Mouse (Mus musculus): ENCODE results near the gene Ywhaq. TPM values are rescaled to one million over a fixed set of nuclear protein-coding genes. Genes with fewer than 3 reads are reported as not detected.
A peak's percentile ranks its signal among the peaks of the same experiment; 100 is the strongest.

The Ywhaq gene
- polyA plus RNA-seq (2014; fragmentation: Nextera tagmentation; extraction: Ambion mirVana): 521 and 564 TPM in 2 replicates

DNA sequence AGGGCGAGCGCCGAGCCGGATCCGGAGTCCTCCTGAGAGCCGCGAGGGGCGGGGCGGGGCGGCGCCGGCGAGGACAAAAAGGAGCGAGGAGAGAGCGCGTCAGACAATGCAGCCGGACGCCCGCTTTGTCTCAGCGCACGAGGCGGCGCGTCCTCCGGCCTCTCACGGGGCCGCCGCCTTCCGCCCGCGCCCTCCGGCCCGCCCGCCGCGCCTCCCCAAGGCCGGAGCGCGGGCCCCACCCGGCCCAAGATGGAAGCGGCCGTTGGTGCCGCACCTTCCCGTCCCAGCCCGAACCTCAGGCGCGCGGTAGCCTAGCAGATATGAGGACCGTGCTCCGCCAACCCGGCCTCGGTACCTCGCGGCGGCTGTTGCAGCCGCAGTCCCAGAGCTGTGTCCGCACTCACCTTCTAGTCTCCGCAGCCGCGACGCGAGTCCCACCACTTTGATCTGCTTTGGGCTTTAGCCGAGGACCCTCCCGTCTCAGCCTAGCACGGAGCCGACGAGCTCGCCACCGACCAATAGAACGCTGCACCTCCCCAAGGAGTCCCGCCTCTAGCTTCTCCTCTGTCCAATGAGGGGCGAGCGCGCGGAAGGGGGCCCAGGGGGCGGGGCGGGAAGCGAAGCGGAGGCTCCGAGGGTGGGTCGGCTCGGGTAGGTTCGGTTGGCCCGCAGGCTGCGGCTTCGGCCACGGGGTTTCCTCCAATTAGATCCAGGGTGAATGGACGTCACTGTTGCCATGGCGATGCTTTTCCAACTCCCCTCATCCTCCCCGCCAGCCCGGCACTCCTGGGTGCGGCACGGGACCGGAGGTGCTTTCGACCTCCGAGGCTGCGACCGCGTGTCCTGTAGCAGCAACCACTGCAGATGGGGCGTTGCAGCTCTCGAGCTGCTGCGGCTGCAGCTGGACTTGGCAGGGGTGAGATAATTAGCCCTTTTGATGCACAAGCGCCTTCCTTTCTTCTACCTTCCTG, at the start of gene Ywhaq:
Gene Ywhaq, minus strand, starts transcription at position 538 of the 971 bp plus-strand sequence.
- Histone ChIP-seq H3K4me1 (replicated peaks; ENCODE audit: control insufficient read depth, insufficient read depth, low read length) (peaks cover 16% of the 10 kb centered on the region), H3K36me3 (ENCODE audit: control insufficient read depth, insufficient read depth, low read length) (peaks cover 24% of the 10 kb centered on the region), H3K4me3 (ENCODE audit: low read depth, low read length) (peak within 1 kb of the TSS; percentile 83), H3K27me3 (replicated peaks; ENCODE audit: control insufficient read depth, insufficient read depth, low read length) (no peaks in the 10 kb centered on the region), H3K9ac (ENCODE audit: low read depth, low read length) (peak within 1 kb of the TSS; percentile 91), H3K9me3 (ENCODE audit: control insufficient read depth, low read length) (no peaks in the 10 kb centered on the region), H3K27ac (ENCODE audit: low read depth, low read length) (peak within 1 kb of the TSS; percentile 99), H3K4me2 (peak within 1 kb of the TSS; percentile 91)
- peak; percentile 98 for DNase-seq (ENCODE audit: low spot score)
- ATAC-seq (replicated peaks; ENCODE audit: low FRiP score): peak; percentile 99
- 1% methylated on average over 89 of the region's 103 CpGs for whole genome bisulfite sequencing

DNA sequence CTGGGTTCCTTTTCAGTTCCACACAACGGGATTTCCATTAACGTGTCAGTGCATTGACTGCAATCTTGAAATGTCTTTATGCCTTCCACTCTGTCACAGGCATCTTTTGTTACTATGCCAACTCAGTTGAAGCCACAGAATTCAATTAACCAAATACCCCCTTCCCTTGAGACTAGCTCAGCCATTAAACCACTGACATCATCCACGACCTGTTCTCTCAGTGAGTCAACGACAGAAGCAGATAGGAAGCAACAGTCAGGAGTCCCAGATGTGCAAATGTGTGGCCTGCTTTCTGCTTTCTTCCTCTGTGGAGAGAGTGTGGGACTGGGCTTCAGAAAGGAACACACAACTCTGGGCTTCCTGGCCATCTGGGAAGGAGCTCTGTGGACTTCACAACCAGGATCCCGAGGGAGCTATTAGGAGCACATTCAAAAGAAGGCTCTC, 46.0 kb upstream of the Ywhaq start:
- ATAC-seq (replicated peaks; ENCODE audit: low FRiP score) (no peak), DNase-seq (ENCODE audit: low spot score) (no peak)
- Histone ChIP-seq H3K9me3 (ENCODE audit: control insufficient read depth, low read length) (no peaks in the 10 kb centered on the region), H3K27me3 (replicated peaks; ENCODE audit: control insufficient read depth, insufficient read depth, low read length) (no peaks in the 10 kb centered on the region), H3K4me1 (replicated peaks; ENCODE audit: control insufficient read depth, insufficient read depth, low read length) (no peaks in the 10 kb centered on the region), H3K9ac (ENCODE audit: low read depth, low read length) (no peak overlapping the region), H3K36me3 (ENCODE audit: control insufficient read depth, insufficient read depth, low read length) (no peaks in the 10 kb centered on the region), H3K4me3 (ENCODE audit: low read depth, low read length) (no peak overlapping the region), H3K4me2 (no peak overlapping the region), H3K27ac (ENCODE audit: low read depth, low read length) (no peak overlapping the region)
- WGBS: 70% methylated on average over 5 of the region's 5 CpGs

DNA sequence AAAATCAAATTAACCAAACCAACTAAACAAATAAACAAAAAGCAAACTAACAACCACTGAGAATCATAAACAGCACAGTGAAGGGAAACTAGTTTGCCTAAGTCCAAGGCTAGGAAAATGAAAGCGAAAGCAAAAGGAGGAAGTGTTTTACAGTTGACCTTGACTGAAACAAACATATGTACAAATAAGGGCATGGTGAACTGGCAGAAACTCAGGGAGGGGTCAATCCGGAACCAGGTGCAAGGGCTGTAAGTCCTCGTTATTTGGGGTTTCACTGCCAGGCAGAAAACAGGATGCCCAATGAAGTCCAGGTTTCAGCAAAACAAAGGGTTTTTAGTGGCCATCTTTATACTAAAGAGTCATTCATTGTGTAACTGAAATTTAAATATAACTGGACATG, 45.2 kb upstream of the Ywhaq start:
- Histone ChIP-seq H3K4me1 (replicated peaks; ENCODE audit: control insufficient read depth, insufficient read depth, low read length) (no peaks in the 10 kb centered on the region), H3K9ac (ENCODE audit: low read depth, low read length) (no peak overlapping the region), H3K4me3 (ENCODE audit: low read depth, low read length) (no peak overlapping the region), H3K36me3 (ENCODE audit: control insufficient read depth, insufficient read depth, low read length) (no peaks in the 10 kb centered on the region), H3K27me3 (replicated peaks; ENCODE audit: control insufficient read depth, insufficient read depth, low read length) (no peaks in the 10 kb centered on the region), H3K4me2 (no peak overlapping the region), H3K9me3 (ENCODE audit: control insufficient read depth, low read length) (no peaks in the 10 kb centered on the region), H3K27ac (ENCODE audit: low read depth, low read length) (no peak overlapping the region)
- ATAC-seq (replicated peaks; ENCODE audit: low FRiP score) (no peak), DNase-seq (ENCODE audit: low spot score) (no peak)
- 65% methylated on average over 3 of the region's 3 CpGs for WGBS

DNA sequence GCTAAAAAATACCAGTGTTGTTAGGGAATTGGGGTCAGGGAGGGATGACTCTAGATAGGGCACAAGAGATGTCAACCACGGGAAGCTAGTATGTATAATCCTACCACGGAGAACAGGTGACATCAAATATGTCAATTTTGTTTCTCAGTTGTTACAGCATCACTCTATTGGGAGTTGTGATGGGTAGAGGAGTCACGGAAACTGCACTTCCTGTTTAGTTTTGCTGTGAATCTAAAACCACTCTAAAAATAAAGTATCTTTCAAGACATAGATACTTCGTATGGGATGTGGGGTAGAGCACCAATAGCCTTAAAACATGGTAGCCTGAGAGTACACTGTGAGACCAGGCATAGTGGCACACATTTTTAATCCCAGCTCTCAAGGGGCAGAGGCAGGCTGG, 42.2 kb upstream of the Ywhaq start:
- ATAC-seq (replicated peaks; ENCODE audit: low FRiP score): no peak
- Histone ChIP-seq H3K4me1 (replicated peaks; ENCODE audit: control insufficient read depth, insufficient read depth, low read length) (no peaks in the 10 kb centered on the region), H3K27ac (ENCODE audit: low read depth, low read length) (no peak overlapping the region), H3K36me3 (ENCODE audit: control insufficient read depth, insufficient read depth, low read length) (no peaks in the 10 kb centered on the region), H3K4me3 (ENCODE audit: low read depth, low read length) (no peak overlapping the region), H3K27me3 (replicated peaks; ENCODE audit: control insufficient read depth, insufficient read depth, low read length) (no peaks in the 10 kb centered on the region), H3K9ac (ENCODE audit: low read depth, low read length) (no peak overlapping the region), H3K9me3 (ENCODE audit: control insufficient read depth, low read length) (no peaks in the 10 kb centered on the region), H3K4me2 (no peak overlapping the region)
- no peak for DNase-seq (ENCODE audit: low spot score)
- 75% methylated on average over 4 of the region's 4 CpGs for WGBS

DNA sequence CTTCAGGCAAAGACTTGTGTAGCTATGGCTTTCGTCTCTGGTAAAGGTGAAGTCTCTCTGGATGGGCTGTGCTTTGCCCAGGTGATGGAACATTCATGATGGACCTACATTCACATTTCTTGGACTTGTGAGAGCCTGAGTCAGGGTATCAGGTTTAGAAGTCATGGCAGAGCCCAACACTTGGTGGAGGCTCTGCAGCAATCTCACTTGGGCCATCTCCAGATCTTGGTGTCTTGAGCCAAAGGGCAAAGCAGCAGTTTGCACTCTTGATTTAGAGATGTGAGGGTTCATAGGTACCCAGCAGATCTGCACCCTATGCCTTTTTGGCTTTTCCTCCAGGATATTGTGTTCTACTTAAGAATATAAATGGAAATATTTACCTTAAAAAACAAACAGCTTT, 38.6 kb upstream of the Ywhaq start:
- Histone ChIP-seq H3K9ac (ENCODE audit: low read depth, low read length) (no peak overlapping the region), H3K4me3 (ENCODE audit: low read depth, low read length) (no peak overlapping the region), H3K27me3 (replicated peaks; ENCODE audit: control insufficient read depth, insufficient read depth, low read length) (no peaks in the 10 kb centered on the region), H3K27ac (ENCODE audit: low read depth, low read length) (no peak overlapping the region), H3K4me2 (no peak overlapping the region), H3K36me3 (ENCODE audit: control insufficient read depth, insufficient read depth, low read length) (no peaks in the 10 kb centered on the region), H3K9me3 (ENCODE audit: control insufficient read depth, low read length) (no peaks in the 10 kb centered on the region), H3K4me1 (replicated peaks; ENCODE audit: control insufficient read depth, insufficient read depth, low read length) (no peaks in the 10 kb centered on the region)
- no peak for ATAC-seq (replicated peaks; ENCODE audit: low FRiP score)
- no peak for DNase-seq (ENCODE audit: low spot score)
- 82% methylated on average over 1 of the region's 1 CpGs for WGBS

DNA sequence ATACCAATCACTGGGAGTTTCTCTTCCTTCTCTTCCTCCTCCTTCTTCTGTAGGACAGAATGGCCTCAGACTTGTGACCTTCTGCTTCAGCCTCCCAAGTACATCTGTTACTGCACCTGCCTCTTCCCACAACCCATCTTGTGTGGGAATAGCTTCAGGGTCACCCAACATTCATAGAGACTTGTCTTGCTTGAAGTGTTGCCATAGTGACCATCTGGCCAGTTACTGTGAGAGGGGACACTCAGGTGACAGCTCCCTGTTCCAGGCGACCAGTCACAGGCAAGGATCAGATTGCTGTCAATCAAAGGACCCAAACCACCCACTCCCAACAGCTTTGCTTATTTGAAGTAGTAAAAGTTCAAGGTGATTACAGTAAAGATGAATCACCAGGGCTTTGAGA, 34.3 kb upstream of the Ywhaq start:
- DNase-seq (ENCODE audit: low spot score) (no peak), ATAC-seq (replicated peaks; ENCODE audit: low FRiP score) (no peak)
- H3K9ac ChIP-seq (ENCODE audit: low read depth, low read length): no peak overlapping the region
- no peak overlapping the region for H3K4me3 ChIP-seq (ENCODE audit: low read depth, low read length)
- no peaks in the 10 kb centered on the region for H3K36me3 ChIP-seq (ENCODE audit: control insufficient read depth, insufficient read depth, low read length)
- H3K4me1 ChIP-seq (replicated peaks; ENCODE audit: control insufficient read depth, insufficient read depth, low read length): no peaks in the 10 kb centered on the region
- H3K27me3 ChIP-seq (replicated peaks; ENCODE audit: control insufficient read depth, insufficient read depth, low read length): no peaks in the 10 kb centered on the region
- H3K9me3 ChIP-seq (ENCODE audit: control insufficient read depth, low read length): no peaks in the 10 kb centered on the region
- H3K27ac ChIP-seq (ENCODE audit: low read depth, low read length): no peak overlapping the region
- no peak overlapping the region for H3K4me2 ChIP-seq
- WGBS: 12% methylated on average over 1 of the region's 1 CpGs

DNA sequence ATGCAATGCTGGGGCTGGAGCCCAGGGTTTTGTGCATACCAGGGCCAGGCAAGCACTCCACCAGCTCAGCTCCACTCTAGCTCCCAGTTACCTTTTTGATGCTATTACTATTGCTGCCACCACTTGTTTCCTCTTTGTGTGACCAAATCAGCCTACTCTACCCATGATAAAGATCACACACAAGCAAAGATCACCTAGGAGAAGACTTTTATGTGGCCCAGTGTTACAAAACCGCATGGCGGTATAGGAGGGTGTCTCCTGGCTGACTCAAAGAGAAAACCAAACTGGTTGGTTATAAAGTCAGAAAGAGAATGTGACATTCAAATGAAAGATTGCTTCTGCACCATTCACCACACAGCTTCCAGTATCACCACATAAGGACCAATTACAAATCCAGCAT, 33.9 kb upstream of the Ywhaq start:
- H3K27me3 ChIP-seq (replicated peaks; ENCODE audit: control insufficient read depth, insufficient read depth, low read length): no peaks in the 10 kb centered on the region
- no peak for ATAC-seq (replicated peaks; ENCODE audit: low FRiP score)
- no peaks in the 10 kb centered on the region for H3K36me3 ChIP-seq (ENCODE audit: control insufficient read depth, insufficient read depth, low read length)
- no peaks in the 10 kb centered on the region for H3K4me1 ChIP-seq (replicated peaks; ENCODE audit: control insufficient read depth, insufficient read depth, low read length)
- no peak overlapping the region for H3K4me2 ChIP-seq
- H3K27ac ChIP-seq (ENCODE audit: low read depth, low read length): no peak overlapping the region
- no peak for DNase-seq (ENCODE audit: low spot score)
- no peak overlapping the region for H3K9ac ChIP-seq (ENCODE audit: low read depth, low read length)
- no peak overlapping the region for H3K4me3 ChIP-seq (ENCODE audit: low read depth, low read length)
- no peaks in the 10 kb centered on the region for H3K9me3 ChIP-seq (ENCODE audit: control insufficient read depth, low read length)
- 82% methylated on average over 2 of the region's 2 CpGs for WGBS

DNA sequence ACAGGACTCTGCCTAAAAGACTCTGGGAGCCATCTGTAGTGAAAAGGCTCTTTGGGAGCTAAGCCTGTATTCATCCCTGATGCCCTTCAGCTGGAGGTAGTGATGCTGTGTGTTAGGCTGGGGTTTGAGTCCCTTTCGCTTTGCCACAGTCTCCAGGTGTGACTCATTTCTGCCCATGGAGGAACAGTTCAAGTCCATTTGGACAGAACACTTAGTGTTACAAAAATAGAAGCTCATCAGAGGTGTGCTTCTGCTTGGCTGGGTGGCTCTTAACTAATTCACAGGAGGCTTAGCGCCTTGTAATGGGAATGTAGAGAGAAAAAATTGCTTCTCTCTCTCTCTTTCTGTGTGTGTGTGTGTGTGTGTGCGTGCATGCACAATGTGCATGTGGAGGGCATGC, 26.3 kb upstream of the Ywhaq start:
- Histone ChIP-seq H3K4me3 (ENCODE audit: low read depth, low read length) (no peak overlapping the region), H3K9ac (ENCODE audit: low read depth, low read length) (no peak overlapping the region), H3K4me2 (no peak overlapping the region), H3K4me1 (replicated peaks; ENCODE audit: control insufficient read depth, insufficient read depth, low read length) (no peaks in the 10 kb centered on the region), H3K36me3 (ENCODE audit: control insufficient read depth, insufficient read depth, low read length) (no peaks in the 10 kb centered on the region), H3K27ac (ENCODE audit: low read depth, low read length) (no peak overlapping the region), H3K9me3 (ENCODE audit: control insufficient read depth, low read length) (no peaks in the 10 kb centered on the region), H3K27me3 (replicated peaks; ENCODE audit: control insufficient read depth, insufficient read depth, low read length) (no peaks in the 10 kb centered on the region)
- no peak for ATAC-seq (replicated peaks; ENCODE audit: low FRiP score)
- WGBS: 82% methylated on average over 3 of the region's 3 CpGs
- DNase-seq (ENCODE audit: low spot score): no peak

DNA sequence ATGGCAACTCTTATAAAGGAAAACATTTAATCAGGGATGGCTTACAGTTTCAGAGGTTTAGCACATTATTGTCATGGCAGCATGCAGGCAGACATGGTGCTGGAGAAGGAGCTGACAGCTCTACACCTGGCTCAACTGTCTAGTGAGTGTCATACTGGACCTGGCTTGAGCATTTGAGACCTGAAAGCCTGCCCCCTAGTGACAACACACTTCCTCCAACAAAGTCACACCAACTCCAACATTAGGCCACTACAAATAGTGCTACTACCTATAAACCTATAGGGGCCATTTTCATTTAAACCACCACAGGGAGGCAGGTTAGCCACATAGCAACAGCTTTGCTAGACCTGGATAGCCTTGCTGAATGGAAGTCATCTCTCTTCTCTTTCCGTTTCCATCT, 24.4 kb upstream of the Ywhaq start:
- Histone ChIP-seq H3K9ac (ENCODE audit: low read depth, low read length) (no peak overlapping the region), H3K27ac (ENCODE audit: low read depth, low read length) (no peak overlapping the region), H3K27me3 (replicated peaks; ENCODE audit: control insufficient read depth, insufficient read depth, low read length) (no peaks in the 10 kb centered on the region), H3K9me3 (ENCODE audit: control insufficient read depth, low read length) (no peaks in the 10 kb centered on the region), H3K4me2 (no peak overlapping the region), H3K4me3 (ENCODE audit: low read depth, low read length) (no peak overlapping the region), H3K4me1 (replicated peaks; ENCODE audit: control insufficient read depth, insufficient read depth, low read length) (no peaks in the 10 kb centered on the region), H3K36me3 (ENCODE audit: control insufficient read depth, insufficient read depth, low read length) (no peaks in the 10 kb centered on the region)
- ATAC-seq (replicated peaks; ENCODE audit: low FRiP score): no peak
- 72% methylated on average over 1 of the region's 1 CpGs for WGBS
- DNase-seq (ENCODE audit: low spot score): no peak

Measured in liver, embryonic 11.5 days (tissue).